Mouse (Mus musculus) forebrain, embryonic 14.5 days (tissue): ENCODE measurements around the gene Tnfsf14. TPM values are rescaled to one million over a fixed set of nuclear protein-coding genes. Genes with fewer than 3 reads are reported as not detected.

ENCODE experiments used
- ATAC-seq: fragments of 200-750 bp; cut with Nextera tagmentation; 2 replicates; pipeline ENCODE4 v1.8.0; 2017; ENCODE audit warnings: mild to moderate bottlenecking, moderate library complexity
- DNase-seq: peaks from one replicate; pipeline ENCODE4 v3.0.0-alpha.2; 2015; ENCODE audit warnings: low spot score
- H3K27ac ChIP-seq: fragments of 300-500 bp; sonication (generic); 2 replicates; pipeline ENCODE4 v1.5.1; 2014; ENCODE audit warnings: low read depth, mild to moderate bottlenecking, control low read depth, low read length, moderate library complexity
- H3K27me3 ChIP-seq: fragments of 300-500 bp; sonication (generic); replicated peaks from 2 replicates; pipeline ENCODE4 v1.6.1; 2014; ENCODE audit warnings: low read length, control low read depth, mixed read lengths; ENCODE audit not compliant: control insufficient read depth, insufficient read depth
- H3K36me3 ChIP-seq: fragments of 300-500 bp; sonication (generic); 2 replicates; pipeline ENCODE4 v1.6.1; 2014; ENCODE audit warnings: low read length, control low read depth; ENCODE audit not compliant: control insufficient read depth, insufficient read depth
- H3K4me1 ChIP-seq: fragments of 300-500 bp; sonication (generic); 2 replicates; pipeline ENCODE4 v1.6.1; 2014; ENCODE audit warnings: antibody characterized with exemption, low read length, control low read depth; ENCODE audit not compliant: control insufficient read depth, insufficient read depth
- H3K4me2 ChIP-seq: fragments of 300-500 bp; sonication (generic); 2 replicates; pipeline ENCODE4 v1.6.1; 2014; ENCODE audit warnings: mild to moderate bottlenecking, control low read depth, low read length
- H3K4me3 ChIP-seq: fragments of 300-500 bp; sonication (generic); 2 replicates; pipeline ENCODE4 v1.5.1; 2014; ENCODE audit warnings: low read depth, low read length, control low read depth
- H3K9ac ChIP-seq: fragments of 300-500 bp; sonication (generic); 2 replicates; pipeline ENCODE4 v1.6.1; 2014; ENCODE audit warnings: mild to moderate bottlenecking, low read length, control low read depth, moderate library complexity
- H3K9me3 ChIP-seq: fragments of 300-500 bp; sonication (generic); replicated peaks from 2 replicates; pipeline ENCODE4 v1.6.1; 2016; ENCODE audit warnings: low read length, control low read depth, mixed read lengths; ENCODE audit not compliant: control insufficient read depth
- WGBS: fragments of 180-500 bp; shearing (Covaris S2); extraction: QIAGEN DNeasy Blood & Tissue Kit; methylation state at CpG from one replicate; pipeline ENCODE4 v1.1.7; 2014; 5-methylcytosine and 5-hydroxymethylcytosine counted together
- polyA plus RNA-seq: library from polyadenylated mRNA; unstranded; fragments of >200 nt; fragmentation: Nextera tagmentation; extraction: Ambion mirVana; gene quantifications from 2 replicates; pipeline ENCODE4 v1.2.1, GENCODE M21; 2014

Tnfsf14 gene
- polyA plus RNA-seq, 1 experiment from 2014 or later = not detected

DNA sequence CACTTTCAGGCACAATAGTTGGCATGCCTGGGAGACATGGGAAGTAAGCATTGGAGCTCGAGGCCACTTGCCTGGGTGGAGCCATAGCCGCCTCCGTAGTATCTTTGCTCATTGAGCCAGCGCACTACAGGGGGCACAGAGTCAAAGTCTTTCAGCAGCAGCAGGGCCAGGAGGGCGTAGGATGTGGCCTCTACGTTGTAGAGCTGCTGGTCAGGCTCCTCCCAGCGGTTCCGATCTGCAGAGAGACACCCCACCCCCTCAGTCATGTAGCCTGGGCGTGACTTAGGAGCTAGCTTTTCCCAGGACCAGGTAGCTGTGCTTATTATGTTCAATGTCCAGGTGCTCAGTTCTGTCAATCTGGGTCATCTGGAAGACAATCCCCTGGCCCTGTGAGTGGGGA, 17.5 kb upstream of the Tnfsf14 start:
- H3K36me3 ChIP-seq = no peaks in the 10 kb centered on the region
- H3K9ac ChIP-seq = no peak overlapping the region
- H3K27ac ChIP-seq = no peak overlapping the region
- H3K27me3 ChIP-seq = no peaks in the 10 kb centered on the region
- H3K4me2 ChIP-seq = no peak overlapping the region
- DNase-seq (no peak), ATAC-seq (no peak)
- WGBS = 59% methylated on average over 9 of the region's 9 CpGs
- no peaks in the 10 kb centered on the region for H3K9me3 ChIP-seq
- H3K4me1 ChIP-seq = no peaks in the 10 kb centered on the region
- no peak overlapping the region for H3K4me3 ChIP-seq

- Histone ChIP-seq H3K9me3 (no peaks in the 10 kb centered on the region), H3K4me3 (no peak overlapping the region), H3K36me3 (no peaks in the 10 kb centered on the region), H3K27me3 (no peaks in the 10 kb centered on the region), H3K9ac (no peak overlapping the region), H3K4me2 (no peak overlapping the region), H3K27ac (no peak overlapping the region), H3K4me1 (no peaks in the 10 kb centered on the region)
- no peak for DNase-seq
- ATAC-seq = no peak
- WGBS = 81% methylated on average over 4 of the region's 4 CpGs
Measured at GRCm38 (mm10) chr17:57209330-57209729, 15.4 kb upstream of the Tnfsf14 start.

GRCm38 (mm10) chr17:57207938-57208337, 14.0 kb upstream of the Tnfsf14 start:
- Histone ChIP-seq H3K4me3 (no peak overlapping the region), H3K9me3 (no peaks in the 10 kb centered on the region), H3K36me3 (no peaks in the 10 kb centered on the region), H3K9ac (no peak overlapping the region), H3K4me1 (no peaks in the 10 kb centered on the region), H3K4me2 (no peak overlapping the region), H3K27ac (no peak overlapping the region), H3K27me3 (no peaks in the 10 kb centered on the region)
- ATAC-seq (no peak), DNase-seq (no peak)
- 89% methylated on average over 3 of the region's 3 CpGs for WGBS

DNA sequence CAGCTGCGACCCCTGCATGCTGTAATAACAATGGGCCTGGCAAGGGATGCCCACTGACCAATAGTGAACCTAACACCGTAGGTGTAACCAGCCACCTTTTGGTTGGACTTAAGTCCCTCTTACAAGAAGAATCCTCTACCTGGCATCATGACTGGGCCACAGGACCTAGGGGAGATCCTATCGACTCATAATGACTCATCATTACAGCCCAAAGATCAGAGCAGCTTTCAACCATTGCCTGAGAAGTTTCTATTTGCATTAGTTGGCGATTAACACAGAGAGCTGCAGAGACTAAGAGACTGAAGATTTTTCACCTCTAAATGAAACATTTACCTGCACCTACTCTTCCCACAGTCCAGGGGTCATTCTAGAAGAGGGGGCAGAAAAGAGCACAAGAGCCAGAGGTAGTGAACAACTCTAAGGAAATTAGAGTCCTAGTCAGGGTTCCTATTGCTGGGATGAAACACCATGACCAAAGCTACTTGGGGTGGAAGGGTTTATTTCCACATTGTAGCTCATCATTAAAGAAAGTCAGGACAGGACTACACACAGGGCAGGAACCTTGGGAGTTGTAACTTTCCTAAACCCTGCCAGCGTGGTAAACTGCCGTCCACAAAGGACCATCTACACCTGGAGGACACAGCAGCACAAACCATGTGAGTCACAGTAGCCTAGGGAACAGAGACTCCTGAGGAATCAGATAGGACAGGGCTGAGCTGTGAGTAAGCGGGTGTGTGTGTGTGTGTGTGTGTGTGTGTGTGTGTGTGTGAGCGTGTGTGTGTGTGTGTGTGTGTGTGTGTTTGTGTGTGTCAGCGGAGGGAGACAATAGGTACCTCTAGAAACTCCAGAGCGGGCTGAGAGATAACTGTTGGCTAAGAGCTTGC, 8.1 kb upstream of the Tnfsf14 start:
- Histone ChIP-seq H3K4me1 (no peaks in the 10 kb centered on the region), H3K9ac (no peak overlapping the region), H3K4me3 (no peak overlapping the region), H3K4me2 (no peak overlapping the region), H3K9me3 (no peaks in the 10 kb centered on the region), H3K36me3 (no peaks in the 10 kb centered on the region), H3K27ac (no peak overlapping the region), H3K27me3 (no peaks in the 10 kb centered on the region)
- DNase-seq (no peak), ATAC-seq (no peak)
- WGBS = 84% methylated on average over 10 of the region's 10 CpGs

- Histone ChIP-seq H3K9me3 (no peaks in the 10 kb centered on the region), H3K4me2 (no peak overlapping the region), H3K27me3 (no peaks in the 10 kb centered on the region), H3K9ac (no peak overlapping the region), H3K27ac (no peak overlapping the region), H3K36me3 (no peaks in the 10 kb centered on the region), H3K4me3 (no peak overlapping the region), H3K4me1 (no peaks in the 10 kb centered on the region)
- WGBS = 93% methylated on average over 3 of the region's 3 CpGs
- no peak for DNase-seq
- no peak for ATAC-seq
Measured at GRCm38 (mm10) chr17:57198252-57198651, 4.3 kb upstream of the Tnfsf14 start.

DNA sequence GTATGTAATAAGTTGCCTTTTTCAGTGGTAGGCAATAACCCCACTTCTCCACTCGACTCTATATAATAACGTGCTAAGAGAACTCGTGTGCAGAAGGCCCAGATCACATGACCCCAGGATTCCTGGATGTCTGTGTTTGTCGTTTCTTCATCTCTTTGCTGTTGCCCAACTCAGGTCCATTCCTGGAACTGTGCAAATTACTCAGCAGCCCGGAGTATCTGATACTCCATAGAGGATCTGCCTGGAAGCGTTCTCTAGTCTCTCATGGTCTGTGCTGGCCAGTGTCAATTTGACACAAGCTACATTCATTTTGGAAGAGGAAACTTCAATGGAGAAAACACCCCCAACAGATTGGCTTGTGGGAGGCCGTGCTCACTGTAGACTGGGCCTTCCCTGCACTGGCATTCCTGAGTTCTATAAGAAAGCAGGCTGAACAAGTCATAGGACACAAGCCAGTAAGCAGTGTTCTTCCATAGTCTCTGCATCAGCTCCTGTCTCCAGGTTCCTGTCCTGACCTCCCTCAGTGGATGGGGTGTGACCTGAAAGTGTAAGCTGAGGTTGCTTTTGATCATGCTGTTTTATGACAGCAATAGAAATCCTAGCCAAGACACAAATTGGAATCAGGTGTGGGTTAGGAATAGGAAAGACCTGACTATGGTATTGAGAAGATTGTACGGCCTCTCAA, 1.5 kb upstream of the Tnfsf14 start:
- no peaks in the 10 kb centered on the region for H3K4me1 ChIP-seq
- H3K4me2 ChIP-seq = no peak overlapping the region
- no peak overlapping the region for H3K27ac ChIP-seq
- ATAC-seq (no peak), DNase-seq (no peak)
- no peak overlapping the region for H3K9ac ChIP-seq
- H3K36me3 ChIP-seq = no peaks in the 10 kb centered on the region
- no peak overlapping the region for H3K4me3 ChIP-seq
- no peaks in the 10 kb centered on the region for H3K9me3 ChIP-seq
- no peaks in the 10 kb centered on the region for H3K27me3 ChIP-seq
- 84% methylated on average over 8 of the region's 8 CpGs for WGBS

GRCm38 (mm10) chr17:57194771-57195170, 794 bp upstream of the Tnfsf14 start:
- ATAC-seq (no peak), DNase-seq (no peak)
- WGBS = 76% methylated on average over 3 of the region's 3 CpGs
- no peak overlapping the region for H3K4me2 ChIP-seq
- H3K9ac ChIP-seq = no peak overlapping the region
- H3K9me3 ChIP-seq = no peaks in the 10 kb centered on the region
- no peaks in the 10 kb centered on the region for H3K4me1 ChIP-seq
- no peak overlapping the region for H3K4me3 ChIP-seq
- no peak overlapping the region for H3K27ac ChIP-seq
- H3K36me3 ChIP-seq = no peaks in the 10 kb centered on the region
- no peaks in the 10 kb centered on the region for H3K27me3 ChIP-seq

DNA sequence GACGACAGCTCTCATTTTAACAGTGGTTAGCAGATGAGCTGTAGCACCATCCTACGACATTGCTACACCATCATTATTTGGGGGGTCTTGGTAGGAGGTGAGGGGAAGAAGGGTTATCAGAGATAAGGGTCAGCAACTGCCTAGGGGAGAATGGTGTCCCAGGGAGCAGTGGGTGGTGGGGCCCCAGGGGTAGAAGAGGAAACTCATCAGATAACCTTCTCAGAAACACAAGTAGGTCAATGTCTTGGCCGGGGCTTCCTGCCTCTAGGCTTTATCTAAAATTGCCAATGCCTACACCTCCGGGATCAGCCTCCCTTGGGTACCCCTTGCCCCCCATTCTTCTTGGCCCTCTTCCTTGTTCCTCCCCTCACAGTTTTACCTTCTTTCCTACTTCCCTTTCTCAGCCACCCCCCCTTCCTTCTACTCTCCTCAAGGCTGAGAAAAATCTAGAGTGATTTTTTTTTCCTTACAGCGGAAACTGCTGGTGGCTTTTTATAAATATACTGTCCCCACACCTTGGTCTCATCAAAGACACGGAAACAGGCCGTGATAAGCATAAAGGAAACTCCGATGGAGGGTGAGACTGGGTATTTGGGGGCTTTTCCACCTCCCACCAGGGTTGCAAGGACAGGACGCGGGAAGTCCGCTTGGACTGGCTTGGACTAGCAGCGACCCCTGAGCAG, 5.3 kb downstream of the Tnfsf14 start:
- ATAC-seq (no peak), DNase-seq (no peak)
- Histone ChIP-seq H3K36me3 (no peaks in the 10 kb centered on the region), H3K9ac (no peak overlapping the region), H3K4me3 (no peak overlapping the region), H3K4me2 (no peak overlapping the region), H3K27ac (no peak overlapping the region), H3K9me3 (no peaks in the 10 kb centered on the region), H3K27me3 (no peaks in the 10 kb centered on the region), H3K4me1 (no peaks in the 10 kb centered on the region)
- 92% methylated on average over 12 of the region's 12 CpGs for WGBS
